Mouse (Mus musculus) hindbrain, embryonic 16.5 days (tissue): ENCODE measurements around the gene Kiss1. TPM values are rescaled to one million over a fixed set of nuclear protein-coding genes. Genes with fewer than 3 reads are reported as not detected.

Source experiments
- ATAC-seq: fragments of 200-750 bp; cut with Nextera tagmentation; 2 replicates; pipeline ENCODE4 v1.8.0; 2017; ENCODE audit warnings: moderate TSS enrichment, moderate library complexity
- H3K27ac ChIP-seq: fragments of 300-500 bp; sonication (generic); 2 replicates; pipeline ENCODE4 v1.5.1; 2014; ENCODE audit warnings: low read depth, mild to moderate bottlenecking, control low read depth, low read length, moderate library complexity
- H3K27me3 ChIP-seq: fragments of 300-500 bp; sonication (generic); replicated peaks from 2 replicates; pipeline ENCODE4 v1.6.1; 2014; ENCODE audit warnings: low read length; ENCODE audit not compliant: control insufficient read depth, insufficient read depth
- H3K36me3 ChIP-seq: fragments of 300-500 bp; sonication (generic); 2 replicates; pipeline ENCODE4 v1.6.1; 2014; ENCODE audit warnings: mild to moderate bottlenecking, low read length, moderate library complexity, mixed read lengths; ENCODE audit not compliant: control insufficient read depth, insufficient read depth
- H3K4me1 ChIP-seq: fragments of 300-500 bp; sonication (generic); 2 replicates; pipeline ENCODE4 v1.6.1; 2014; ENCODE audit warnings: low read depth, low read length; ENCODE audit not compliant: control insufficient read depth, insufficient read depth
- H3K4me2 ChIP-seq: fragments of 300-500 bp; sonication (generic); 2 replicates; pipeline ENCODE4 v1.6.1; 2014; ENCODE audit warnings: mild to moderate bottlenecking, low read length, control low read depth, moderate library complexity
- H3K4me3 ChIP-seq: fragments of 300-500 bp; sonication (generic); 2 replicates; pipeline ENCODE4 v1.5.1; 2014; ENCODE audit warnings: mild to moderate bottlenecking, low read length, control low read depth, moderate library complexity
- H3K9ac ChIP-seq: fragments of 300-500 bp; sonication (generic); 2 replicates; pipeline ENCODE4 v1.6.1; 2014; ENCODE audit warnings: low read depth, mild to moderate bottlenecking, control low read depth, low read length, moderate library complexity
- H3K9me3 ChIP-seq: fragments of 300-500 bp; sonication (generic); 2 replicates; pipeline ENCODE4 v1.6.1; 2014; ENCODE audit warnings: mild to moderate bottlenecking, low read length, moderate library complexity; ENCODE audit not compliant: control insufficient read depth
- WGBS: fragments of 180-500 bp; shearing (Covaris S2); extraction: QIAGEN DNeasy Blood & Tissue Kit; methylation state at CpG from one replicate; pipeline ENCODE4 v1.1.7; 2014; 5-methylcytosine and 5-hydroxymethylcytosine counted together
- polyA plus RNA-seq: library from polyadenylated mRNA; unstranded; fragments of >200 nt; fragmentation: Nextera tagmentation; extraction: Ambion mirVana; gene quantifications from 2 replicates; pipeline ENCODE4 v1.2.1, GENCODE M21; 2015

The Kiss1 gene
- polyA plus RNA-seq, 1 experiment from 2014 or later, result not detected

DNA sequence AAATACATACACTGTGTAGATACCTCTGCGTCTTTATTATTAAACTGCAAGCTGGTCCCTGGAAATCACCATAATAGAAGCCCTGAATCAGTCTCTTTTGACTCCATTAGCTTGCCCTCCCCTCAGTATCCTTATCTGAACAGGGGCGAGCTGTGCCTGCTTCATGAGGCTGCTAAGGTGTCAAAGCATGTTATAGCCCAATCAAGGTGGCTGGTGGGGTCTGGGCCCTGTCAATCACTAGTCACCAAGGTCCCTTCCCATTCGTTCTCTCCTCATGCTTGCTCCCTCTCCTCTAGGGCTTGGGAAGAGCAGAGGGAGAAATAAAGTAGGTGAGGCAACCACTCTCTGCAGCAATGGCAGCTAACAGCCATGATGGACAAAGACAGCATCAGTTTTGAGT lies 25.6 kb downstream of the Kiss1 start:
- ATAC-seq, result no peak

DNA sequence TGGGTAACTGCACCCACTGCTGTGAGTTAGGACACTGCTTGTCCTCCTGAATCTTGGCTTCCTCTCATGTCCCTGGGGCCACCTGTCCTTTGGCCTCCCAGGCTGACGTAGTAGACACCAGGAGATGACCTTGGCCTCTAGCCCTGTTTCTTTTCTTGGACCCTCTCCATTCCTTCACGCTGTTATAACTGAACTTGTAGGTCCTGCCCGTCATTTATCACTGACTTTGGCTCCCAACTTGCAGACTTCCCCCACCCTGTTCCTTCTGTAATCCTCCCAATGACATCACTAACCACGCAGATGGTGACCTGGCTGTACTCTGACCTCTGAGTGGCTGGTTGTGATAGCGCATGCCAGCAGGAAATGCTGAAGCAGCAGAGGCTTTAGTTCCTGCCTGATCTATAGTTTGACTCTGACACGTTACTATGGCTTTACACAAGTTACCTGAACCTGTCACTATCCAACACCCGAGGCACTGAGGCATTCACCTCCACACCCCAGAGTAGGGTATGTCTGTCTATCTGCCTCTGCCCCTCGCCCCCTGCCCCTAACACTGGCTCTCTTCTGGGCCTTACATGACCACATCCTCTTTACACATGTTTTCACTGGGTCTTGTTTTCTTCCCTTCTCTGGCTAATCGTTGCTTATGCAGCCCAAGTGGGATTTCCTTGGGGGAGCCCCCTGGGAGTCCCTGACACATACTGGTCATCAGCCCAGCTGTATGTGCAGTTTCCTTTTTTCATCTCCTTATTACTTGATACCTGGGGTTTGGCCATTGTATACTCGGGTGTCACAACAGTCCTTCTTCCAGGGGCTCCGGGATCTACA lies 26.2 kb downstream of the Kiss1 start:
- no peak for ATAC-seq
- Histone ChIP-seq H3K4me1 (no peaks in the 10 kb centered on the region), H3K36me3 (no peaks in the 10 kb centered on the region), H3K27ac (no peak overlapping the region), H3K4me2 (no peak overlapping the region), H3K27me3 (0 out of 2 replicates have a peak, but pooled peaks cover 2% of the 10 kb centered on the region), H3K4me3 (no peak overlapping the region), H3K9me3 (no peaks in the 10 kb centered on the region), H3K9ac (no peak overlapping the region)
- 76% methylated on average over 11 of the region's 11 CpGs for WGBS

More for the DNA sequence above, 25.6 kb downstream of the Kiss1 start:
- no peak overlapping the region for H3K4me2 ChIP-seq
- WGBS, result 71% methylated on average over 3 of the region's 3 CpGs
- H3K9ac ChIP-seq, result no peak overlapping the region
- H3K27ac ChIP-seq, result no peak overlapping the region
- H3K4me1 ChIP-seq, result no peaks in the 10 kb centered on the region
- H3K4me3 ChIP-seq, result no peak overlapping the region
- no peaks in the 10 kb centered on the region for H3K36me3 ChIP-seq
- H3K9me3 ChIP-seq, result no peaks in the 10 kb centered on the region
- H3K27me3 ChIP-seq, result no peaks in the 10 kb centered on the region

DNA sequence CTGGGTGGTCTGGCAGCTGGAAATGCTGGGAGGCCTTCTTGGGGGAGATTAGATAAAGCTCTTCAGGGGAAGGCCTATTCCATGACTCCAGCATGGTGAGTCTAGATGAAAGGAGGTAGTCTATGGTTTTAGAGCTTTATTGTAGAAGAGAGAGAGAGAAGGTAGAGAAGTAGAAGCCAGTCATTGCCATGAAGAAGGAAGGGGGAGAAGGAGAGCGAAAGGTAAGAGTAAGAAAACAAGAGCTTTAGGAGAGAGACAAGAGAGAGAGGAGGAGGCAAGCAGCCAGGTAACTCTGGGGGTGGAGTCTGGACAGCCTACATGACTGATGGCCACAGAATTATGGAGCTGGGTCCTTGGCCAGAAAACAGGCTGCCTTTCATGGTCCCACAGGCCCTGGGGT lies 28.5 kb downstream of the Kiss1 start, which contains the start of gene Ren1:
Gene Ren1, plus strand, starts transcription at position 301 of the 400 bp plus-strand sequence.
- Histone ChIP-seq H3K4me2 (no peak within 1 kb of the TSS), H3K9ac (no peak within 1 kb of the TSS), H3K36me3 (no peaks in the 10 kb centered on the region), H3K27me3 (0 out of 2 replicates have a peak, but pooled peaks cover 2% of the 10 kb centered on the region), H3K4me1 (peaks cover 2% of the 10 kb centered on the region), H3K27ac (no peak within 1 kb of the TSS), H3K4me3 (no peak within 1 kb of the TSS), H3K9me3 (no peaks in the 10 kb centered on the region)
- WGBS, result 86% methylated on average over 1 of the region's 1 CpGs
- no peak for ATAC-seq

DNA sequence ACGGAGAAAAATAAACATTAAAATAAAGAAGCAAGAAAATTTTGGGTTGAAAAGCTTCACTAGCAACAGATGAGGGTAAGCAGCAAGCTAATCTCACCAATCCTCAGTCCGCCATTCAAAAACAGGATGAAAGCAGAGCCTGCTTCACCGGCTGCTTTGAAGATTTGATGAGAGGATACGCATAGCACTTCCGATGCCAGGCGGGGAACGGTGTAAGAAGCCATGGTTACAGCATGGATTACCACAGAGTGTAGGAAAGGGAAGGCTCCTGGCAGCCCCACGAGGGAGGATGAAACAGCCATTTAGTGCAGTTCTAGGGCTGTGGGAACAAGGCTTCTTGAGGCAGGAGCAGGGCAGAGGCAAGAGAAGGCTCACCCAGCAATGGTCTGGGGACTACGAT lies 30.1 kb downstream of the Kiss1 start:
- 64% methylated on average over 9 of the region's 9 CpGs for WGBS
- no peaks in the 10 kb centered on the region for H3K9me3 ChIP-seq
- H3K4me1 ChIP-seq, result peaks cover 2% of the 10 kb centered on the region
- H3K4me2 ChIP-seq, result no peak overlapping the region
- ATAC-seq, result no peak
- no peak overlapping the region for H3K4me3 ChIP-seq
- 0 out of 2 replicates have a peak, but pooled peaks cover 2% of the 10 kb centered on the region for H3K27me3 ChIP-seq
- no peaks in the 10 kb centered on the region for H3K36me3 ChIP-seq
- H3K27ac ChIP-seq, result no peak overlapping the region
- no peak overlapping the region for H3K9ac ChIP-seq

DNA sequence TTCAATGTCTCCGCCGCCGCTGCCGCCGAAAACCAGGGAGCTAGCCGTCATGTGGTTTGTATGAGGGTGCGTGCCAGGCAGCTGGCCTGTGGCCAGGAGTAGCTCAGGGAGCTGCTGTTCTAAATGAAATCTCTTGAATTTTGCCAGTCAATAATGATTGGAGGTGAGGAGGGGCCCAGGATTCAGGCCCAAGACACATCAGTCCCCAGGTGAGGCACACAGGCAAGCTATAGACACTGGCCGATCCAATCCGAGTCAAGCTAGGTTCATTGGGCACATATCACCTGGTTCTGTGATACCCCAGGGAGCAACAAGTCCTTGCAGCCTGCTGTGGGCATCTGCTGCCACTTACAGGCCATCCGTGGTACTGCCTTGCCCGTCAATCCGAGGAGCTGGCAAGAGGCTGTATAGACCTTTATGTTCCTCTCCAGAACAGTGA lies 31.7 kb downstream of the Kiss1 start:
- Histone ChIP-seq H3K27ac (no peak overlapping the region), H3K9ac (no peak overlapping the region), H3K4me1 (peaks cover 2% of the 10 kb centered on the region), H3K9me3 (no peaks in the 10 kb centered on the region), H3K27me3 (0 out of 2 replicates have a peak, but pooled peaks cover 2% of the 10 kb centered on the region), H3K4me3 (no peak overlapping the region), H3K36me3 (no peaks in the 10 kb centered on the region), H3K4me2 (peak overlapping the region; percentile 10; the same call in 1 of the 2 replicates)
- 35% methylated on average over 12 of the region's 12 CpGs for WGBS
- peak; percentile 51; the same call in 1 of the 2 replicates for ATAC-seq

DNA sequence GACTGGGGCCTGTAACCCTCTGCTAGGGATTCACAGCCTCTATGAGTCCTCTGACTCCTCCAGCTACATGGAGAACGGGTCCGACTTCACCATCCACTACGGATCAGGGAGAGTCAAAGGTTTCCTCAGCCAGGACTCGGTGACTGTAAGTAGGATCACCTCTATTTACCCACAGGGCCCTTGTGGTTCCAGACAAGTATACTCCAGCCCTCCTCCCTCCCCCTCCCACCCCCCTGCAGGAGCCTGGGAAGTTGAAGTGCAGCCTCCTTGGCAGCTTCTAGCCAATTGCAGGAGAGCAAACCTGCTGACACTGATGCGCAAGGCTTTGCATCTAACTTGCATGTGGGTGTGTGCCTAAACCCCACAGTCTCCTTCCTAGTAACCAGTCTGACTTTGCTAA lies 33.8 kb downstream of the Kiss1 start:
- Histone ChIP-seq H3K9ac (no peak overlapping the region), H3K9me3 (no peaks in the 10 kb centered on the region), H3K27ac (no peak overlapping the region), H3K4me2 (no peak overlapping the region), H3K4me3 (no peak overlapping the region), H3K36me3 (no peaks in the 10 kb centered on the region), H3K4me1 (peaks cover 2% of the 10 kb centered on the region), H3K27me3 (0 out of 2 replicates have a peak, but pooled peaks cover 2% of the 10 kb centered on the region)
- ATAC-seq, result no peak
- 52% methylated on average over 5 of the region's 5 CpGs for WGBS

- no peaks in the 10 kb centered on the region for H3K36me3 ChIP-seq
- no peaks in the 10 kb centered on the region for H3K9me3 ChIP-seq
- peaks cover 2% of the 10 kb centered on the region for H3K4me1 ChIP-seq
- WGBS, result 56% methylated on average over 15 of the region's 15 CpGs
- no peak overlapping the region for H3K4me3 ChIP-seq
- no peak overlapping the region for H3K27ac ChIP-seq
- H3K4me2 ChIP-seq, result no peak overlapping the region
- ATAC-seq, result no peak
- 0 out of 2 replicates have a peak, but pooled peaks cover 2% of the 10 kb centered on the region for H3K27me3 ChIP-seq
- H3K9ac ChIP-seq, result no peak overlapping the region
These were observed 34.2 kb downstream of the Kiss1 start for GRCm38 (mm10) chr1:133355912-133356311.

DNA sequence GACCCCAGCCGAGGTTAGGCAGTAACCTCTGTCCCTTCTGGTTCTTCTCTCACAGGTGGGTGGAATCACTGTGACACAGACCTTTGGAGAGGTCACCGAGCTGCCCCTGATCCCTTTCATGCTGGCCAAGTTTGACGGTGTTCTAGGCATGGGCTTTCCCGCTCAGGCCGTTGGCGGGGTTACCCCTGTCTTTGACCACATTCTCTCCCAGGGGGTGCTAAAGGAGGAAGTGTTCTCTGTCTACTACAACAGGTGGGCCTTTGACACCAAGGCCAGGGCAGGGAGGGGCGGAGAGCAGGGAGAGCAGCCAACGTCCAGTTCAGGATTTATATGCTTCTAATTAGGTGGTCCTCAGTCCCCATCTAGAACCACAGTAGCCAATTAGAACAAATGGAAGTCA lies 34.7 kb downstream of the Kiss1 start:
- H3K36me3 ChIP-seq, result no peaks in the 10 kb centered on the region
- ATAC-seq, result no peak
- peaks cover 2% of the 10 kb centered on the region for H3K4me1 ChIP-seq
- no peak overlapping the region for H3K9ac ChIP-seq
- H3K27me3 ChIP-seq, result 0 out of 2 replicates have a peak, but pooled peaks cover 2% of the 10 kb centered on the region
- no peaks in the 10 kb centered on the region for H3K9me3 ChIP-seq
- WGBS, result 73% methylated on average over 8 of the region's 8 CpGs
- no peak overlapping the region for H3K4me2 ChIP-seq
- no peak overlapping the region for H3K4me3 ChIP-seq
- no peak overlapping the region for H3K27ac ChIP-seq

- H3K4me2 ChIP-seq, result no peak overlapping the region
- H3K4me3 ChIP-seq, result no peak overlapping the region
- 95% methylated on average over 6 of the region's 6 CpGs for WGBS
- no peaks in the 10 kb centered on the region for H3K36me3 ChIP-seq
- no peaks in the 10 kb centered on the region for H3K9me3 ChIP-seq
- H3K4me1 ChIP-seq, result peaks cover 8% of the 10 kb centered on the region; the same call in 1 of the 2 replicates
- no peak overlapping the region for H3K27ac ChIP-seq
- no peak overlapping the region for H3K9ac ChIP-seq
- ATAC-seq, result no peak
- no peaks in the 10 kb centered on the region for H3K27me3 ChIP-seq
These were observed 39.3 kb downstream of the Kiss1 start for GRCm38 (mm10) chr1:133361006-133361405.
